Mouse (Mus musculus) gastrocnemius, adult 18-20 months (tissue): ENCODE data around the gene Sema4d. TPM values are rescaled to one million over a fixed set of nuclear protein-coding genes. Genes with fewer than 3 reads are reported as not detected.

Experiments used
- DNase-seq: peaks from one replicate; pipeline ENCODE4 v3.0.0; 2021; ENCODE audit warnings: low spot score
- total RNA-seq, 2 experiments: library from RNA; stranded (reverse); gene quantifications; 2 replicates each; pipeline ENCODE4 v1.2.3; 2021

Sema4d gene
- total RNA-seq, 2 experiments from 2014 or later = 118 to 125 TPM

- peak; percentile 25 for DNase-seq
These were observed 22.4 kb upstream of the Sema4d start for GRCm38 (mm10) chr13:51815865-51816504.

GRCm38 (mm10) chr13:51814646-51815045 lies 21.1 kb upstream of the Sema4d start:
- no peak for DNase-seq

- DNase-seq = no peak
These were observed 20.4 kb upstream of the Sema4d start for GRCm38 (mm10) chr13:51813621-51814615.

- no peak for DNase-seq
These were observed 14.6 kb upstream of the Sema4d start for GRCm38 (mm10) chr13:51808141-51808540.

GRCm38 (mm10) chr13:51806220-51806619 lies 12.7 kb upstream of the Sema4d start:
- no peak for DNase-seq

- no peak for DNase-seq
These were observed 12.1 kb upstream of the Sema4d start for GRCm38 (mm10) chr13:51805634-51806033.

- no peak for DNase-seq
These were observed 7.4 kb upstream of the Sema4d start for GRCm38 (mm10) chr13:51800921-51801320.

- no peak for DNase-seq
These were observed 6.4 kb upstream of the Sema4d start for GRCm38 (mm10) chr13:51799735-51800522.

GRCm38 (mm10) chr13:51797899-51798746 lies 4.6 kb upstream of the Sema4d start:
- DNase-seq = no peak

GRCm38 (mm10) chr13:51793948-51794347 lies 401 bp upstream of the Sema4d start:
- no peak for DNase-seq

- peak; percentile 69 for DNase-seq
These were observed 670 bp downstream of the Sema4d start for GRCm38 (mm10) chr13:51792729-51793424.

GRCm38 (mm10) chr13:51792135-51792573 lies 1.4 kb downstream of the Sema4d start:
- peak; percentile 26 for DNase-seq

- no peak for DNase-seq
These were observed 1.9 kb downstream of the Sema4d start for GRCm38 (mm10) chr13:51791604-51792003.

GRCm38 (mm10) chr13:51790793-51791192 lies 2.8 kb downstream of the Sema4d start:
- DNase-seq = no peak

GRCm38 (mm10) chr13:51787858-51788257 lies 5.7 kb downstream of the Sema4d start:
- no peak for DNase-seq

- DNase-seq = no peak
These were observed 6.9 kb downstream of the Sema4d start for GRCm38 (mm10) chr13:51786616-51787015.

GRCm38 (mm10) chr13:51784476-51784875 lies 9.1 kb downstream of the Sema4d start:
- DNase-seq = no peak

- peak; percentile 65 for DNase-seq
These were observed 9.7 kb downstream of the Sema4d start for GRCm38 (mm10) chr13:51783857-51784256.

GRCm38 (mm10) chr13:51780509-51781155 lies 12.9 kb downstream of the Sema4d start:
- no peak for DNase-seq
